ENCODE assay signal across 14 mouse cellular contexts in the genomic region with DNA sequence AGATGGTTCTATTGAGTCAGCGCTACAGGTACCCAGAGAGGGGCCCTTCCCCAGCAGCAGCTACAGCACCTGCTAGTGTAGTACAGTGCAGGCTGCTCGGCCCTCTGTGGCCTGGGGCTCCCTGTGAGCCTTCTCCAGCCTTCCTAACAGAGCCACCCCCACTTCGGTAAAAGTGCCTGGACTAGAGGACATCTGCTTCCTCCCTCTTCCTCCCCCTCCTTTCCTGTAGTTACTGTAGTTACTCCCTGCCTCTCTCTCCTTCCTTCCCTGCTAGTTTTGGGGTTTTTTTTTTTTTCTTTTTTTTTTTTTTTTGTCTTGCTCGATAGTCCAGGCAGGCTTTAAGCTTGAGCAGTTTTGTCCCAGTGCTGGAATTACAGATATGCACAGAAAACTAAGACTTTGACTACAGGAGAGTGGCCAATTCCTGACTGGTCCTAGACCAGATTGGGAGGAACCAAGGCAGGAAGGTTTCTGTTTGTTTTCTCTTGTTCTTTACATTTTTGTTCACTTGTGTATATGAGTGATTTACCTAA.
DNase-seq lines count a peak whose midpoint lies in the region; ATAC-seq lines count a peak whose summit lies in the region.
"Had no signal": no experiment of that assay in that cellular context is flagged by ENCODE, and none has a peak within 500 bp of the region (broad histone marks: within the 10 kb centered on the region; RNA-seq: fewer than 3 reads in every experiment).

No protein-coding gene starts in this region.

- H3K9ac ChIP-seq in heart, embryonic 13.5 days, result no peak overlapping the region
- H3K9ac ChIP-seq in midbrain, embryonic 14.5 days (replicated peaks; ENCODE audit: low read length), result no peak overlapping the region
- no peak overlapping the region for H3K9ac ChIP-seq in embryonic facial prominence, embryonic 15.5 days
- H3K9ac ChIP-seq: neural tube, embryonic 12.5 days had no signal

- intact Hi-C loops in gastrocnemius, postnatal 14 days (cut with DNase I; ENCODE audit: low total_unique reads), result no loop called here

- WGBS in heart, embryonic 13.5 days, result 42% methylated on average over 4 of the region's 4 CpGs
- WGBS in midbrain, embryonic 10.5 days, result 57% methylated on average over 4 of the region's 4 CpGs
- WGBS in midbrain, embryonic 14.5 days, result 46% methylated on average over 4 of the region's 4 CpGs
- 33% methylated on average over 4 of the region's 4 CpGs for WGBS in embryonic facial prominence, embryonic 15.5 days

- H3K27ac ChIP-seq in heart, embryonic 13.5 days (replicated peaks), result peak overlapping the region; percentile 60
- H3K27ac ChIP-seq in midbrain, embryonic 10.5 days (replicated peaks), result peak overlapping the region; percentile 55; the same call in 1 of the 2 replicates
- H3K27ac ChIP-seq in midbrain, embryonic 14.5 days (replicated peaks; ENCODE audit: low read depth, low read length), result no peak overlapping the region
- H3K27ac ChIP-seq in embryonic facial prominence, embryonic 15.5 days (replicated peaks), result peak overlapping the region; percentile 68; the same call in 1 of the 2 replicates
- H3K27ac ChIP-seq: neural tube, embryonic 12.5 days had no signal

- H3K27me3 ChIP-seq in heart, embryonic 13.5 days (replicated peaks), result no peaks in the 10 kb centered on the region
- peaks cover 84% of the 10 kb centered on the region for H3K27me3 ChIP-seq in midbrain, embryonic 10.5 days (ENCODE audit: low read depth, poor library complexity, severe bottlenecking)
- H3K27me3 ChIP-seq in midbrain, embryonic 14.5 days (ENCODE audit: control insufficient read depth, insufficient read depth, low read length), result no peaks in the 10 kb centered on the region
- no peaks in the 10 kb centered on the region for H3K27me3 ChIP-seq in embryonic facial prominence, embryonic 15.5 days
- H3K27me3 ChIP-seq: neural tube, embryonic 12.5 days had no signal

- peaks cover 49% of the 10 kb centered on the region for H3K4me1 ChIP-seq in heart, embryonic 13.5 days
- H3K4me1 ChIP-seq in midbrain, embryonic 10.5 days, result peaks cover 55% of the 10 kb centered on the region
- peaks cover 28% of the 10 kb centered on the region for H3K4me1 ChIP-seq in midbrain, embryonic 14.5 days (ENCODE audit: control insufficient read depth, insufficient read depth, low read length)
- peaks cover 32% of the 10 kb centered on the region for H3K4me1 ChIP-seq in embryonic facial prominence, embryonic 15.5 days

- no peaks in the 10 kb centered on the region for H3K36me3 ChIP-seq in heart, embryonic 13.5 days
- H3K36me3 ChIP-seq in midbrain, embryonic 10.5 days, result no peaks in the 10 kb centered on the region
- H3K36me3 ChIP-seq in midbrain, embryonic 14.5 days (ENCODE audit: control insufficient read depth, insufficient read depth, low read length), result no peaks in the 10 kb centered on the region
- no peaks in the 10 kb centered on the region for H3K36me3 ChIP-seq in embryonic facial prominence, embryonic 15.5 days
- H3K36me3 ChIP-seq: neural tube, embryonic 12.5 days had no signal

- ATAC-seq in heart, embryonic 13.5 days (ENCODE audit: extremely low read depth, insufficient number of reproducible peaks, low FRiP score, low TSS enrichment), result no peak
- no peak for ATAC-seq in midbrain, embryonic 14.5 days (ENCODE audit: low FRiP score, low TSS enrichment)
- ATAC-seq in embryonic facial prominence, embryonic 15.5 days (ENCODE audit: insufficient number of reproducible peaks, low FRiP score, low TSS enrichment, low read depth), result no peak
- ATAC-seq: CD4-positive, CD25-positive, alpha-beta regulatory T cell, adult 4 months had no signal

- H3K4me2 ChIP-seq in heart, embryonic 13.5 days, result no peak overlapping the region
- H3K4me2 ChIP-seq in midbrain, embryonic 14.5 days (ENCODE audit: low read length), result no peak overlapping the region
- H3K4me2 ChIP-seq in embryonic facial prominence, embryonic 15.5 days (replicated peaks), result 0 out of 2 replicates have a peak overlapping the region, but pooled peaks have one; percentile 22
- H3K4me2 ChIP-seq: neural tube, embryonic 12.5 days had no signal

- no peak overlapping the region for H3K4me3 ChIP-seq in heart, embryonic 13.5 days
- H3K4me3 ChIP-seq in midbrain, embryonic 10.5 days, result no peak overlapping the region
- no peak overlapping the region for H3K4me3 ChIP-seq in midbrain, embryonic 14.5 days (replicated peaks; ENCODE audit: low read depth, low read length)
- no peak overlapping the region for H3K4me3 ChIP-seq in embryonic facial prominence, embryonic 15.5 days (replicated peaks)
- H3K4me3 ChIP-seq: neural tube, embryonic 12.5 days had no signal

- no peak for DNase-seq in heart, adult 9 months (ENCODE audit: low spot score in 2 of 2)
- no peak for DNase-seq in midbrain, embryonic 10.5 days (ENCODE audit: low spot score)
- no peak for DNase-seq in midbrain, embryonic 14.5 days
- peak; percentile 32 to 33 for DNase-seq in kidney, postnatal 36 days
- no peak for DNase-seq in gastrocnemius, postnatal 14 days
- DNase-seq in thymus, postnatal 14 days, result no peak
- DNase-seq: cerebellum, adult 18-20 months; heart, postnatal 36 days; left cerebral cortex, postnatal 4 days; lung, postnatal 36 days had no signal

- H3K9me3 ChIP-seq in heart, embryonic 13.5 days, result no peaks in the 10 kb centered on the region
- H3K9me3 ChIP-seq in midbrain, embryonic 10.5 days (replicated peaks), result no peaks in the 10 kb centered on the region
- H3K9me3 ChIP-seq in midbrain, embryonic 14.5 days (ENCODE audit: control insufficient read depth, low read length), result no peaks in the 10 kb centered on the region
- H3K9me3 ChIP-seq in embryonic facial prominence, embryonic 15.5 days (replicated peaks), result no peaks in the 10 kb centered on the region
- H3K9me3 ChIP-seq: neural tube, embryonic 12.5 days had no signal

Comparison
In these comparisons a context has a peak if more than half of its experiments do, and no peak if none do; other contexts are left out.
1. DNase-seq: peak in kidney, postnatal 36 days (2 of 2); none in heart, adult 9 months (0 of 2), midbrain, embryonic 10.5 days (single experiment), midbrain, embryonic 14.5 days (single experiment), gastrocnemius, postnatal 14 days (single experiment) and thymus, postnatal 14 days (single experiment).